Mouse (Mus musculus): ENCODE results near the gene Tmem92.

DNA sequence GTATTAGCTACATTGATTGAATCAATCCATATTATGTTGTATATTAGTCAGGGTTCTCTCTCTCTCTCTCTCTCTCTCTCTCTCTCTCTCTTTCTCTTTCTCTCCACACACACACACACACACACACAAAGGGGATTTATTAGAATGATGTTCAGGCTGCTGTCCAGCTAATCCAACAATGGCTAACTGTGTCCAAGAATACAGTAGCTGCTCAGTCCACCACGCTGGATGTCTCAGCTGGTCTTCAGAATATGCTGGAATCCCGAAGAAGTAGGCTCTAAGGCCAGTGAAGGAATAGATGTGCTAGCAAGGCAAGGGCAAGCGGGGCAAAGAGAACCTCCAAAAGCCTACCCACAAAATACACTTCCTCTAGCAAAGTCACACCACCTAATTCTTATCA is 55.2 kb downstream of the Tmem92 start:
- TF ChIP-seq CTCF (conservative IDR thresholded peaks at IDR 0.05; ENCODE audit: low read length) (no peak), POU5F1 (IDR thresholded peaks at IDR 0.05; ENCODE audit: borderline replicate concordance, low read length) (no peak)

All from E14TG2a.4 (cell line).